Mouse (Mus musculus): ENCODE measurements around the gene Dusp19.
A peak's percentile ranks its signal among the peaks of the same experiment; 100 is the strongest.

Gene Dusp19

GRCm38 (mm10) chr2:80638364-80639241 is 21.8 kb downstream of the Dusp19 start:
- DNase-seq (ENCODE audit: low read depth, low spot score), result peak; percentile 70

- DNase-seq (ENCODE audit: low read depth, low spot score), result no peak
These were observed 22.6 kb downstream of the Dusp19 start for GRCm38 (mm10) chr2:80639398-80639797.

GRCm38 (mm10) chr2:80639864-80640263 is 23.0 kb downstream of the Dusp19 start:
- DNase-seq (ENCODE audit: low read depth, low spot score), result no peak

- DNase-seq (ENCODE audit: low read depth, low spot score), result no peak
These were observed 44.6 kb downstream of the Dusp19 start for GRCm38 (mm10) chr2:80661414-80661813.

- DNase-seq (ENCODE audit: low read depth, low spot score), result no peak
These were observed 45.8 kb downstream of the Dusp19 start for GRCm38 (mm10) chr2:80662682-80663081.

GRCm38 (mm10) chr2:80667396-80667964 is 50.6 kb downstream of the Dusp19 start:
- no peak for DNase-seq (ENCODE audit: low read depth, low spot score)

- DNase-seq (ENCODE audit: low read depth, low spot score), result peak; percentile 4
These were observed 53.2 kb downstream of the Dusp19 start for GRCm38 (mm10) chr2:80669868-80670666.

GRCm38 (mm10) chr2:80678803-80679202 is 62.0 kb downstream of the Dusp19 start:
- DNase-seq (ENCODE audit: low read depth, low spot score), result no peak

Data from WW6 (cell line).